ENCODE assay signal across 12 mouse cellular contexts in genomic region chr14:46779217-46779616, GRCm38 (mm10). TPM values are rescaled to one million over a fixed set of nuclear protein-coding genes. Genes with fewer than 3 reads are reported as not detected.
DNase-seq lines count a peak whose midpoint lies in the region; ATAC-seq and TF ChIP-seq lines count a peak whose summit lies in the region.
"Had no signal": no experiment of that assay in that cellular context is flagged by ENCODE, and none has a peak within 500 bp of the region (broad histone marks: within the 10 kb centered on the region; RNA-seq: fewer than 3 reads in every experiment).

No protein-coding gene starts in this region.

- TF ChIP-seq CTCF in hindbrain, postnatal 0 days (IDR thresholded peaks at IDR 0.05; ENCODE audit: low read depth), result peak; percentile 27
- TF ChIP-seq CTCF in midbrain, postnatal 0 days (IDR thresholded peaks at IDR 0.05), result peak; percentile 36
- 0 out of 2 replicates have a peak, but pooled peaks have one; percentile 23 for TF ChIP-seq CTCF in bone marrow macrophage, adult 2 months (IDR thresholded peaks at IDR 0.05; ENCODE audit: low read depth, low read length)
- peak; percentile 88; the same call in 1 of the 2 replicates for TF ChIP-seq CTCF in testis, adult 2 months (IDR thresholded peaks at IDR 0.05; ENCODE audit: control insufficient read depth, insufficient read depth, insufficient replicate concordance, low read depth, low read length)

- peaks cover 46% of the 10 kb centered on the region for H3K36me3 ChIP-seq in hindbrain, postnatal 0 days (ENCODE audit: insufficient read depth, low read length)
- H3K36me3 ChIP-seq in hindbrain, embryonic 10.5 days, result peaks cover 100% of the 10 kb centered on the region
- H3K36me3 ChIP-seq in midbrain, postnatal 0 days (ENCODE audit: insufficient read depth, low read length), result peaks cover 31% of the 10 kb centered on the region
- H3K36me3 ChIP-seq in midbrain, embryonic 15.5 days (replicated peaks), result peaks cover 40% of the 10 kb centered on the region
- H3K36me3 ChIP-seq in testis, adult 2 months (ENCODE audit: control insufficient read depth, insufficient read depth, low read length), result no peaks in the 10 kb centered on the region

- H3K9me3 ChIP-seq in hindbrain, postnatal 0 days (ENCODE audit: low read length), result no peaks in the 10 kb centered on the region
- peaks cover 19% of the 10 kb centered on the region for H3K9me3 ChIP-seq in hindbrain, embryonic 10.5 days
- no peaks in the 10 kb centered on the region for H3K9me3 ChIP-seq in midbrain, postnatal 0 days (ENCODE audit: low read length)
- no peaks in the 10 kb centered on the region for H3K9me3 ChIP-seq in midbrain, embryonic 15.5 days

- no peak overlapping the region for H3K4me2 ChIP-seq in hindbrain, postnatal 0 days (ENCODE audit: low read depth, low read length)
- H3K4me2 ChIP-seq in midbrain, postnatal 0 days (ENCODE audit: low read depth, low read length, poor library complexity, severe bottlenecking), result no peak overlapping the region
- no peak overlapping the region for H3K4me2 ChIP-seq in midbrain, embryonic 15.5 days
- H3K4me2 ChIP-seq: hindbrain, embryonic 14.5 days had no signal

- H3K27ac ChIP-seq in hindbrain, postnatal 0 days, result no peak overlapping the region
- no peak overlapping the region for H3K27ac ChIP-seq in hindbrain, embryonic 10.5 days
- H3K27ac ChIP-seq in midbrain, postnatal 0 days (ENCODE audit: low read depth, low read length), result no peak overlapping the region
- H3K27ac ChIP-seq in midbrain, embryonic 15.5 days, result no peak overlapping the region
- no peak overlapping the region for H3K27ac ChIP-seq in bone marrow macrophage, adult 2 months (ENCODE audit: insufficient read depth, low read depth, low read length)
- no peak overlapping the region for H3K27ac ChIP-seq in testis, adult 2 months (ENCODE audit: control insufficient read depth, insufficient read depth, low read depth, low read length)
- H3K27ac ChIP-seq: heart, embryonic 10.5 days; hindbrain, embryonic 14.5 days; limb, embryonic 10.5 days had no signal

- no peak overlapping the region for H3K9ac ChIP-seq in hindbrain, postnatal 0 days (replicated peaks; ENCODE audit: low read length)
- H3K9ac ChIP-seq in midbrain, postnatal 0 days (replicated peaks; ENCODE audit: low read length, poor library complexity, severe bottlenecking), result no peak overlapping the region
- no peak overlapping the region for H3K9ac ChIP-seq in midbrain, embryonic 15.5 days
- H3K9ac ChIP-seq: hindbrain, embryonic 14.5 days had no signal

- no peak for TF ChIP-seq POLR2A in bone marrow macrophage, adult 2 months (IDR thresholded peaks at IDR 0.05; ENCODE audit: borderline replicate concordance, low read depth, low read length)
- TF ChIP-seq POLR2A in testis, adult 2 months (IDR thresholded peaks at IDR 0.05; ENCODE audit: control insufficient read depth, low read depth, low read length), result no peak

- no peak overlapping the region for H3K4me3 ChIP-seq in hindbrain, postnatal 0 days (ENCODE audit: low read length)
- H3K4me3 ChIP-seq in hindbrain, embryonic 10.5 days, result no peak overlapping the region
- no peak overlapping the region for H3K4me3 ChIP-seq in midbrain, postnatal 0 days (ENCODE audit: low read depth, low read length)
- H3K4me3 ChIP-seq in midbrain, embryonic 15.5 days, result no peak overlapping the region
- H3K4me3 ChIP-seq in bone marrow macrophage, adult 2 months (ENCODE audit: insufficient read depth, low read length), result no peak overlapping the region
- no peak overlapping the region for H3K4me3 ChIP-seq in testis, adult 2 months (ENCODE audit: control insufficient read depth, low read depth, low read length)
- H3K4me3 ChIP-seq: heart, embryonic 10.5 days; limb, embryonic 10.5 days had no signal

- 95% methylated on average over 7 of the region's 7 CpGs for WGBS in hindbrain, postnatal 0 days
- WGBS in hindbrain, embryonic 10.5 days, result 93% methylated on average over 7 of the region's 7 CpGs
- 98% methylated on average over 7 of the region's 7 CpGs for WGBS in midbrain, postnatal 0 days
- 95% methylated on average over 7 of the region's 7 CpGs for WGBS in midbrain, embryonic 15.5 days

- DNase-seq in hindbrain, postnatal 0 days (ENCODE audit: low spot score), result no peak
- no peak for DNase-seq in hindbrain, embryonic 10.5 days (ENCODE audit: low spot score)
- no peak for DNase-seq in midbrain, postnatal 0 days (ENCODE audit: low spot score)
- no peak for DNase-seq in embryo, embryonic 10 days (ENCODE audit: low spot score)
- no peak for DNase-seq in adrenal gland, postnatal 14 days
- DNase-seq: lung, postnatal 4 days had no signal

- H3K4me1 ChIP-seq in hindbrain, postnatal 0 days (ENCODE audit: insufficient read depth, low read length), result no peaks in the 10 kb centered on the region
- H3K4me1 ChIP-seq in hindbrain, embryonic 10.5 days (replicated peaks), result no peaks in the 10 kb centered on the region
- H3K4me1 ChIP-seq in midbrain, postnatal 0 days (ENCODE audit: insufficient read depth, low read length), result no peaks in the 10 kb centered on the region
- no peaks in the 10 kb centered on the region for H3K4me1 ChIP-seq in midbrain, embryonic 15.5 days
- H3K4me1 ChIP-seq in bone marrow macrophage, adult 2 months (ENCODE audit: control insufficient read depth, insufficient read depth, low read length), result peaks cover 6% of the 10 kb centered on the region; the same call in 1 of the 2 replicates
- H3K4me1 ChIP-seq in testis, adult 2 months (ENCODE audit: control insufficient read depth, insufficient read depth, low read length), result no peaks in the 10 kb centered on the region
- H3K4me1 ChIP-seq: heart, embryonic 10.5 days; limb, embryonic 10.5 days had no signal

- ATAC-seq in hindbrain, postnatal 0 days, result no peak
- ATAC-seq in midbrain, postnatal 0 days (ENCODE audit: low FRiP score), result no peak
- ATAC-seq in midbrain, embryonic 15.5 days (replicated peaks), result no peak

- H3K27me3 ChIP-seq in hindbrain, postnatal 0 days (ENCODE audit: insufficient read depth, low read length), result no peaks in the 10 kb centered on the region
- no peaks in the 10 kb centered on the region for H3K27me3 ChIP-seq in hindbrain, embryonic 10.5 days (ENCODE audit: insufficient read depth, poor library complexity, severe bottlenecking)
- H3K27me3 ChIP-seq in midbrain, postnatal 0 days (ENCODE audit: insufficient read depth, low read length), result no peaks in the 10 kb centered on the region
- H3K27me3 ChIP-seq in midbrain, embryonic 15.5 days (replicated peaks), result no peaks in the 10 kb centered on the region
- H3K27me3 ChIP-seq in testis, adult 2 months (ENCODE audit: control insufficient read depth, insufficient read depth, low read length), result no peaks in the 10 kb centered on the region

RNA-seq across cellular contexts. Expression of gene Cnih1, which starts 9.0 kb away (rescaled TPM):
- total RNA-seq in hindbrain, postnatal 0 days (2014; rRNA removed), result 114 and 123 TPM in 2 replicates
- 208 and 214 TPM in 2 replicates for polyA plus RNA-seq in hindbrain, postnatal 0 days (2015; fragmentation: Nextera tagmentation; extraction: Ambion mirVana)
- polyA plus RNA-seq in hindbrain, embryonic 10.5 days (2016; fragmentation: Nextera tagmentation; extraction: Ambion mirVana), result 208 and 215 TPM in 2 replicates
- 91.7 and 104 TPM in 2 replicates for total RNA-seq in midbrain, postnatal 0 days (2014; rRNA removed)
- 207 and 218 TPM in 2 replicates for polyA plus RNA-seq in midbrain, postnatal 0 days (2015; fragmentation: Nextera tagmentation; extraction: Ambion mirVana)
- polyA plus RNA-seq in midbrain, embryonic 15.5 days (2015; fragmentation: Nextera tagmentation; extraction: Ambion mirVana), result 165 and 170 TPM in 2 replicates
- polyA plus RNA-seq in bone marrow macrophage, adult 2 months (2012; ENCODE audit: insufficient read depth, insufficient read length, missing spikeins), result 88.8 and 98.6 TPM in 2 replicates
- 9.9 and 10.1 TPM in 2 replicates for polyA plus RNA-seq in testis, adult 2 months (2012; rRNA removed)
- 88.3 and 95.3 TPM in 2 replicates for total RNA-seq in adrenal gland, postnatal 14 days (2021)

RNA-seq across cellular contexts. Expression of gene Cdkn3, which starts 18.9 kb away (rescaled TPM):
- 1.2 TPM in 1 of 2 replicates, not detected in the other for total RNA-seq in hindbrain, postnatal 0 days (2014; rRNA removed)
- 10.8 and 11.2 TPM in 2 replicates for polyA plus RNA-seq in hindbrain, postnatal 0 days (2015; fragmentation: Nextera tagmentation; extraction: Ambion mirVana)
- 46.6 and 47.0 TPM in 2 replicates for polyA plus RNA-seq in hindbrain, embryonic 10.5 days (2016; fragmentation: Nextera tagmentation; extraction: Ambion mirVana)
- 0.71 and 5.8 TPM in 2 replicates for total RNA-seq in midbrain, postnatal 0 days (2014; rRNA removed)
- 5.9 and 7.1 TPM in 2 replicates for polyA plus RNA-seq in midbrain, postnatal 0 days (2015; fragmentation: Nextera tagmentation; extraction: Ambion mirVana)
- 8.6 TPM in 2 replicates for polyA plus RNA-seq in midbrain, embryonic 15.5 days (2015; fragmentation: Nextera tagmentation; extraction: Ambion mirVana)
- polyA plus RNA-seq in bone marrow macrophage, adult 2 months (2012; ENCODE audit: insufficient read depth, insufficient read length, missing spikeins), result 25.0 and 26.6 TPM in 2 replicates
- polyA plus RNA-seq in testis, adult 2 months (2012; rRNA removed), result 189 and 207 TPM in 2 replicates
- 7.6 and 8.2 TPM in 2 replicates for total RNA-seq in adrenal gland, postnatal 14 days (2021)

RNA-seq across cellular contexts. Expression of gene Gmfb, which starts 42.8 kb away (rescaled TPM):
- total RNA-seq in hindbrain, postnatal 0 days (2014; rRNA removed), result 121 and 126 TPM in 2 replicates
- polyA plus RNA-seq in hindbrain, postnatal 0 days (2015; fragmentation: Nextera tagmentation; extraction: Ambion mirVana), result 113 and 117 TPM in 2 replicates
- 82.9 and 97.7 TPM in 2 replicates for polyA plus RNA-seq in hindbrain, embryonic 10.5 days (2016; fragmentation: Nextera tagmentation; extraction: Ambion mirVana)
- 151 and 187 TPM in 2 replicates for total RNA-seq in midbrain, postnatal 0 days (2014; rRNA removed)
- 124 and 128 TPM in 2 replicates for polyA plus RNA-seq in midbrain, postnatal 0 days (2015; fragmentation: Nextera tagmentation; extraction: Ambion mirVana)
- polyA plus RNA-seq in midbrain, embryonic 15.5 days (2015; fragmentation: Nextera tagmentation; extraction: Ambion mirVana), result 113 and 125 TPM in 2 replicates
- 62.7 and 73.4 TPM in 2 replicates for polyA plus RNA-seq in bone marrow macrophage, adult 2 months (2012; ENCODE audit: insufficient read depth, insufficient read length, missing spikeins)
- 56.6 and 69.6 TPM in 2 replicates for polyA plus RNA-seq in testis, adult 2 months (2012; rRNA removed)
- 80.9 and 91.3 TPM in 2 replicates for total RNA-seq in adrenal gland, postnatal 14 days (2021)

RNA-seq across cellular contexts. Expression of gene Cgrrf1, which starts 52.7 kb away (rescaled TPM):
- total RNA-seq in hindbrain, postnatal 0 days (2014; rRNA removed), result 10.2 and 24.9 TPM in 2 replicates
- 27.6 and 33.0 TPM in 2 replicates for polyA plus RNA-seq in hindbrain, postnatal 0 days (2015; fragmentation: Nextera tagmentation; extraction: Ambion mirVana)
- polyA plus RNA-seq in hindbrain, embryonic 10.5 days (2016; fragmentation: Nextera tagmentation; extraction: Ambion mirVana), result 34.1 and 36.8 TPM in 2 replicates
- 25.6 and 36.0 TPM in 2 replicates for total RNA-seq in midbrain, postnatal 0 days (2014; rRNA removed)
- polyA plus RNA-seq in midbrain, postnatal 0 days (2015; fragmentation: Nextera tagmentation; extraction: Ambion mirVana), result 24.4 and 24.5 TPM in 2 replicates
- polyA plus RNA-seq in midbrain, embryonic 15.5 days (2015; fragmentation: Nextera tagmentation; extraction: Ambion mirVana), result 17.9 and 20.1 TPM in 2 replicates
- polyA plus RNA-seq in bone marrow macrophage, adult 2 months (2012; ENCODE audit: insufficient read depth, insufficient read length, missing spikeins), result 33.9 and 37.2 TPM in 2 replicates
- polyA plus RNA-seq in testis, adult 2 months (2012; rRNA removed), result 76.9 and 78.5 TPM in 2 replicates
- 40.7 and 45.7 TPM in 2 replicates for total RNA-seq in adrenal gland, postnatal 14 days (2021)

Comparison
In these comparisons a context has a peak if more than half of its experiments do, and no peak if none do; other contexts are left out.
1. CTCF ChIP-seq: peak in every context shown above with its lines; median percentile 88 in testis, adult 2 months; 36 in midbrain, postnatal 0 days; 27 in hindbrain, postnatal 0 days; 23 in bone marrow macrophage, adult 2 months.